Mouse (Mus musculus): ENCODE measurements around the gene Ttc30a2.
"Not testable (repeated sequence)": the region's sequence is repeated elsewhere in the genome, so short reads cannot be mapped to it uniquely, and the experiment has no call there.

DNA sequence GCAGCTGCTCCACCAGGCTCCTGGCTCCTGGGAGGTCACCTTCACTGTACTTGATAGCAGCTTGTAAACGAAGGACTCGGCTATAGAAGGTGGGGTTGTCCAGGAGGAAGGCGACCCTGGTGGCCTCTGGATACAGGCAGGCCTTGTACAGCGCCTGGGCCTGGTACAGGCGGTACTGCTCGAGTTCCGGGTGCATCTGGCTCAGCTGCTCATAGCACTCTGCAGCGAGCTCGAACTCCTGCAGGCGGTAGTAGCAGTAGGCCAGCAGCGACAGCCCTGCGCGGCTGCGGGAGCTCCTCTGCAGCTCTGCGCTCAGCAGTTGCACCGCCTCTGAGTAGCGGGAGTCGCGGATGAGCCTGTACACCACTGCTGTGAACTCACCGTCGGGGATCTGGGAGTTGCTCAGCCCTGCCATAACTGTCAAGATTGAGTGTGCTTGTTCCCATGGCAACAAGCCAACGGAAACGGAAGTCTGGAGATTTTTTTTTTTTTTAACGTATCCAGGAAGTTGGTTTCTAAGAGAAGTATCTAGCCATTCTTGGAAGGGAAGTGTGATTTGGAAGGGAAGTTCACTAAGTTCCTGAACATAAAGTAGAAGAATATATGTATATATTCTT, at the start of gene Ttc30a2:
- not testable (repeated sequence) for TF ChIP-seq POLR2A (IDR thresholded peaks at IDR 0.05; ENCODE audit: insufficient read depth, low read depth, low read length); CTCF (IDR thresholded peaks at IDR 0.05); EP300 (IDR thresholded peaks at IDR 0.05; ENCODE audit: insufficient read depth, low read depth, low read length)
